Mouse (Mus musculus): ENCODE data around the gene Gpr12.
"Not testable (repeated sequence)": the region's sequence is repeated elsewhere in the genome, so short reads cannot be mapped to it uniquely, and the experiment has no call there.

Gene Gpr12

GRCm38 (mm10) chr5:146586357-146587070, 1.5 kb upstream of the Gpr12 start:
- DNase-seq: no peak

GRCm38 (mm10) chr5:146585307-146585651, 240 bp upstream of the Gpr12 start:
- DNase-seq: no peak

- no peak for DNase-seq
These were observed 922 bp downstream of the Gpr12 start for GRCm38 (mm10) chr5:146584156-146584477.

GRCm38 (mm10) chr5:146576668-146577067, 8.4 kb downstream of the Gpr12 start:
- DNase-seq: no peak

- not testable (repeated sequence) for DNase-seq
These were observed 12.3 kb downstream of the Gpr12 start for GRCm38 (mm10) chr5:146572735-146573042.

GRCm38 (mm10) chr5:146571830-146572734, 13.0 kb downstream of the Gpr12 start:
- not testable (repeated sequence) for DNase-seq

- DNase-seq: not testable (repeated sequence)
These were observed 14.9 kb downstream of the Gpr12 start for GRCm38 (mm10) chr5:146570179-146570578.

- DNase-seq: peak; percentile 23 to 32
These were observed 18.0 kb downstream of the Gpr12 start for GRCm38 (mm10) chr5:146567054-146567453.

GRCm38 (mm10) chr5:146564259-146564658, 20.8 kb downstream of the Gpr12 start:
- no peak for DNase-seq

GRCm38 (mm10) chr5:146555836-146556235, 29.2 kb downstream of the Gpr12 start, which contains the start of gene Gm3415:
Gene Gm3415, plus strand, starts transcription at chr5:146556136.
- not testable (repeated sequence) for DNase-seq

- not testable (repeated sequence) for DNase-seq
These were observed 47.7 kb downstream of the Gpr12 start, which contains the start of gene Gm3409 for GRCm38 (mm10) chr5:146537347-146537746. Gene Gm3409, plus strand, starts transcription at chr5:146537647.

Data from thymus, postnatal 36 days (tissue).